Mouse (Mus musculus) embryo, embryonic 9.5 days (tissue): ENCODE measurements around the gene Plvap.

Experiments used
- DNase-seq: peaks from one replicate; pipeline ENCODE4 v3.0.0-alpha.2; 2017; ENCODE audit errors: extremely low spot score

The Plvap gene

GRCm38 (mm10) chr8:71487691-71488445, 23.7 kb downstream of the Plvap start, which contains the start of gene Gtpbp3:
Gene Gtpbp3 (plus strand): TSS chr8:71488103.
- peak; percentile 79 for DNase-seq

GRCm38 (mm10) chr8:71486136-71486529, 25.4 kb downstream of the Plvap start:
- DNase-seq: no peak

- peak; percentile 87 for DNase-seq
Observed at GRCm38 (mm10) chr8:71485142-71486135, 26.1 kb downstream of the Plvap start, which contains the start of gene Ano8. Gene Ano8 (minus strand): TSS chr8:71485963.

GRCm38 (mm10) chr8:71484736-71485135, 26.8 kb downstream of the Plvap start:
- no peak for DNase-seq

GRCm38 (mm10) chr8:71483932-71484331, 27.6 kb downstream of the Plvap start:
- DNase-seq: peak; percentile 53

GRCm38 (mm10) chr8:71478943-71479342, 32.6 kb downstream of the Plvap start:
- DNase-seq: no peak

GRCm38 (mm10) chr8:71477196-71477845, 34.2 kb downstream of the Plvap start:
- DNase-seq: no peak

GRCm38 (mm10) chr8:71476099-71476940, 35.2 kb downstream of the Plvap start:
- peak; percentile 88 for DNase-seq

- DNase-seq: no peak
Observed at GRCm38 (mm10) chr8:71475702-71476075, 35.9 kb downstream of the Plvap start.

GRCm38 (mm10) chr8:71474785-71475701, 36.5 kb downstream of the Plvap start:
- DNase-seq: no peak

- no peak for DNase-seq
Observed at GRCm38 (mm10) chr8:71474344-71474743, 37.2 kb downstream of the Plvap start.

GRCm38 (mm10) chr8:71472601-71473386, 38.8 kb downstream of the Plvap start:
- no peak for DNase-seq

GRCm38 (mm10) chr8:71471861-71472260, 39.7 kb downstream of the Plvap start:
- DNase-seq: no peak

GRCm38 (mm10) chr8:71470913-71471255, 40.7 kb downstream of the Plvap start:
- no peak for DNase-seq

GRCm38 (mm10) chr8:71470146-71470912, 41.2 kb downstream of the Plvap start:
- DNase-seq: no peak

- no peak for DNase-seq
Observed at GRCm38 (mm10) chr8:71469411-71469810, 42.1 kb downstream of the Plvap start.

- peak; percentile 96 for DNase-seq
Observed at GRCm38 (mm10) chr8:71468916-71469315, 42.6 kb downstream of the Plvap start, which contains the start of gene Dda1. Gene Dda1 (plus strand): TSS chr8:71469199.

GRCm38 (mm10) chr8:71468001-71468400, 43.6 kb downstream of the Plvap start:
- DNase-seq: no peak
